Mouse (Mus musculus) megakaryocyte progenitor cell, adult 5-6 weeks (primary cell): ENCODE results near the gene Zbtb45. TPM values are rescaled to one million over a fixed set of nuclear protein-coding genes. Genes with fewer than 3 reads are reported as not detected.

ENCODE experiments used
- ATAC-seq: replicated peaks from 2 replicates; pipeline ENCODE4 v1.8.0; 2016; ENCODE audit warnings: mild to moderate bottlenecking, moderate TSS enrichment, inconsistent platforms; ENCODE audit not compliant: poor library complexity
- total RNA-seq, 2 experiments: library from RNA; stranded (forward) in 1 of 2; stranded (reverse) in 1 of 2; fragments of 157-497, 149-512 nt in 1 of 2; fragments of 200-1000 nt in 1 of 2; gene quantifications; 2 replicates each; pipeline versions ENCODE4 v1.2.3 to v1.2.4; 2015 to 2017

Gene Zbtb45
- total RNA-seq, 2 experiments from 2014 or later: 9.8 to 11.4 TPM

GRCm38 (mm10) chr7:13001584-13001983 is 8.2 kb downstream of the Zbtb45 start:
- ATAC-seq: no peak

GRCm38 (mm10) chr7:12998851-12999250 is 11.0 kb downstream of the Zbtb45 start, which contains the start of gene Trim28:
TSS of gene Trim28 (plus strand) at chr7:12999114.
- ATAC-seq: no peak

GRCm38 (mm10) chr7:12998053-12998452 is 11.8 kb downstream of the Zbtb45 start, which contains the start of gene Slc27a5:
TSS of gene Slc27a5 (minus strand) at chr7:12998192.
- ATAC-seq: no peak

GRCm38 (mm10) chr7:12997230-12997629 is 12.6 kb downstream of the Zbtb45 start:
- ATAC-seq: no peak

- ATAC-seq: no peak
These were observed 14.0 kb downstream of the Zbtb45 start for GRCm38 (mm10) chr7:12995862-12996261.

GRCm38 (mm10) chr7:12993148-12993547 is 16.7 kb downstream of the Zbtb45 start:
- no peak for ATAC-seq

GRCm38 (mm10) chr7:12992222-12992621 is 17.6 kb downstream of the Zbtb45 start:
- ATAC-seq: peak; percentile 77

- ATAC-seq: peak; percentile 24; the same call in 1 of the 2 replicates
These were observed 22.2 kb downstream of the Zbtb45 start for GRCm38 (mm10) chr7:12987409-12988189.

- no peak for ATAC-seq
These were observed 22.9 kb downstream of the Zbtb45 start for GRCm38 (mm10) chr7:12986906-12987305.

GRCm38 (mm10) chr7:12985724-12986123 is 24.1 kb downstream of the Zbtb45 start:
- ATAC-seq: peak; percentile 24; the same call in 1 of the 2 replicates

GRCm38 (mm10) chr7:12980291-12980690 is 29.5 kb downstream of the Zbtb45 start:
- no peak for ATAC-seq

GRCm38 (mm10) chr7:12979776-12980175 is 30.1 kb downstream of the Zbtb45 start:
- ATAC-seq: no peak

GRCm38 (mm10) chr7:12978931-12979722 is 30.7 kb downstream of the Zbtb45 start:
- no peak for ATAC-seq

GRCm38 (mm10) chr7:12977682-12978389 is 32.0 kb downstream of the Zbtb45 start, which contains the start of gene Zfp446:
TSS of gene Zfp446 (plus strand) at chr7:12977848.
- peak; percentile 92 for ATAC-seq

GRCm38 (mm10) chr7:12970906-12971305 is 38.9 kb downstream of the Zbtb45 start:
- no peak for ATAC-seq

GRCm38 (mm10) chr7:12966104-12966845 is 43.6 kb downstream of the Zbtb45 start:
- ATAC-seq: peak; percentile 40

GRCm38 (mm10) chr7:12965678-12966091 is 44.1 kb downstream of the Zbtb45 start, which contains the start of gene Zfp324:
TSS of gene Zfp324 (plus strand) at chr7:12965838.
- ATAC-seq: peak; percentile 83

GRCm38 (mm10) chr7:12961511-12962141 is 48.2 kb downstream of the Zbtb45 start:
- peak; percentile 66 for ATAC-seq

GRCm38 (mm10) chr7:12959718-12960117 is 50.1 kb downstream of the Zbtb45 start:
- no peak for ATAC-seq

- no peak for ATAC-seq
These were observed 50.9 kb downstream of the Zbtb45 start for GRCm38 (mm10) chr7:12958948-12959347.
